Mouse (Mus musculus): ENCODE measurements around the gene Cgas. TPM values are rescaled to one million over a fixed set of nuclear protein-coding genes. Genes with fewer than 3 reads are reported as not detected.
"Not testable (repeated sequence)": the region's sequence is repeated elsewhere in the genome, so short reads cannot be mapped to it uniquely, and the experiment has no call there.

The Cgas gene
- polyA plus RNA-seq, 1 experiment from 2014 or later, result 1.3 TPM

- 59% methylated on average over 1 of the region's 1 CpGs for WGBS
- not testable (repeated sequence) for ATAC-seq (ENCODE audit: low FRiP score, low read depth)
- H3K4me2 ChIP-seq (replicated peaks), result peak overlapping the region; percentile 24; the same call in 1 of the 2 replicates
Measured at GRCm38 (mm10) chr9:78478009-78478605, 35.1 kb upstream of the Cgas start.

GRCm38 (mm10) chr9:78477021-78477551 is 34.0 kb upstream of the Cgas start:
- WGBS, result 3% methylated on average over 5 of the region's 5 CpGs
- ATAC-seq (ENCODE audit: low FRiP score, low read depth), result no peak
- H3K27ac ChIP-seq, result no peak overlapping the region
- H3K4me2 ChIP-seq (replicated peaks), result no peak overlapping the region
- no peaks in the 10 kb centered on the region for H3K9me3 ChIP-seq
- H3K36me3 ChIP-seq, result peaks cover 50% of the 10 kb centered on the region
- peaks cover 5% of the 10 kb centered on the region; the same call in 1 of the 2 replicates for H3K4me1 ChIP-seq
- no peak overlapping the region for H3K9ac ChIP-seq
- H3K4me3 ChIP-seq, result no peak overlapping the region
- no peaks in the 10 kb centered on the region for H3K27me3 ChIP-seq (replicated peaks)

More at GRCm38 (mm10) chr9:78478009-78478605, 35.1 kb upstream of the Cgas start:
- not testable (repeated sequence) for H3K9me3 ChIP-seq; H3K9ac ChIP-seq; H3K27me3 ChIP-seq (replicated peaks); H3K27ac ChIP-seq; H3K4me3 ChIP-seq
- H3K36me3 ChIP-seq, result peaks cover 43% of the 10 kb centered on the region
- peaks cover 12% of the 10 kb centered on the region for H3K4me1 ChIP-seq

GRCm38 (mm10) chr9:78476531-78477020 is 33.5 kb upstream of the Cgas start:
- peaks cover 5% of the 10 kb centered on the region; the same call in 1 of the 2 replicates for H3K4me1 ChIP-seq
- no peak overlapping the region for H3K4me2 ChIP-seq (replicated peaks)
- H3K27me3 ChIP-seq (replicated peaks), result no peaks in the 10 kb centered on the region
- no peak overlapping the region for H3K9ac ChIP-seq
- no peaks in the 10 kb centered on the region for H3K9me3 ChIP-seq
- WGBS, result 11% methylated on average over 1 of the region's 1 CpGs
- no peak overlapping the region for H3K27ac ChIP-seq
- peaks cover 50% of the 10 kb centered on the region for H3K36me3 ChIP-seq
- no peak for ATAC-seq (ENCODE audit: low FRiP score, low read depth)
- no peak overlapping the region for H3K4me3 ChIP-seq

GRCm38 (mm10) chr9:78475873-78476272 is 32.8 kb upstream of the Cgas start:
- no peak overlapping the region for H3K4me2 ChIP-seq (replicated peaks)
- H3K9ac ChIP-seq, result no peak overlapping the region
- no peak for ATAC-seq (ENCODE audit: low FRiP score, low read depth)
- peaks cover 5% of the 10 kb centered on the region; the same call in 1 of the 2 replicates for H3K4me1 ChIP-seq
- H3K4me3 ChIP-seq, result no peak overlapping the region
- H3K9me3 ChIP-seq, result no peaks in the 10 kb centered on the region
- 87% methylated on average over 4 of the region's 4 CpGs for WGBS
- H3K27me3 ChIP-seq (replicated peaks), result no peaks in the 10 kb centered on the region
- H3K36me3 ChIP-seq, result peaks cover 50% of the 10 kb centered on the region
- H3K27ac ChIP-seq, result no peak overlapping the region

GRCm38 (mm10) chr9:78475383-78475780 is 32.3 kb upstream of the Cgas start:
- Histone ChIP-seq H3K4me3 (no peak overlapping the region), H3K27ac (no peak overlapping the region), H3K4me1 (peaks cover 5% of the 10 kb centered on the region; the same call in 1 of the 2 replicates), H3K9me3 (no peaks in the 10 kb centered on the region), H3K36me3 (peaks cover 55% of the 10 kb centered on the region), H3K9ac (no peak overlapping the region), H3K27me3 (replicated peaks) (no peaks in the 10 kb centered on the region), H3K4me2 (replicated peaks) (no peak overlapping the region)
- no peak for ATAC-seq (ENCODE audit: low FRiP score, low read depth)
- WGBS, result 91% methylated on average over 2 of the region's 2 CpGs

GRCm38 (mm10) chr9:78474771-78475382 is 31.8 kb upstream of the Cgas start:
- H3K27ac ChIP-seq, result no peak overlapping the region
- H3K9ac ChIP-seq, result no peak overlapping the region
- no peaks in the 10 kb centered on the region for H3K27me3 ChIP-seq (replicated peaks)
- H3K4me2 ChIP-seq (replicated peaks), result no peak overlapping the region
- no peak for ATAC-seq (ENCODE audit: low FRiP score, low read depth)
- H3K36me3 ChIP-seq, result peaks cover 58% of the 10 kb centered on the region
- H3K4me1 ChIP-seq, result peaks cover 5% of the 10 kb centered on the region; the same call in 1 of the 2 replicates
- no peak overlapping the region for H3K4me3 ChIP-seq
- no peaks in the 10 kb centered on the region for H3K9me3 ChIP-seq
- 88% methylated on average over 5 of the region's 5 CpGs for WGBS

- Histone ChIP-seq H3K4me3 (no peak overlapping the region), H3K36me3 (peaks cover 54% of the 10 kb centered on the region), H3K4me1 (peaks cover under 1% of the 10 kb centered on the region; the same call in 1 of the 2 replicates), H3K4me2 (replicated peaks) (no peak overlapping the region), H3K27ac (no peak overlapping the region), H3K9ac (no peak overlapping the region), H3K27me3 (replicated peaks) (no peaks in the 10 kb centered on the region), H3K9me3 (no peaks in the 10 kb centered on the region)
- no peak for ATAC-seq (ENCODE audit: low FRiP score, low read depth)
- WGBS, result 80% methylated on average over 2 of the region's 2 CpGs
Measured at GRCm38 (mm10) chr9:78474270-78474669, 31.2 kb upstream of the Cgas start.

GRCm38 (mm10) chr9:78473588-78473987 is 30.6 kb upstream of the Cgas start:
- no peak overlapping the region for H3K4me2 ChIP-seq (replicated peaks)
- peaks cover 56% of the 10 kb centered on the region for H3K36me3 ChIP-seq
- no peak for ATAC-seq (ENCODE audit: low FRiP score, low read depth)
- H3K27me3 ChIP-seq (replicated peaks), result no peaks in the 10 kb centered on the region
- H3K4me3 ChIP-seq, result no peak overlapping the region
- H3K9ac ChIP-seq, result no peak overlapping the region
- WGBS, result 71% methylated on average over 8 of the region's 8 CpGs
- no peak overlapping the region for H3K27ac ChIP-seq
- H3K9me3 ChIP-seq, result no peaks in the 10 kb centered on the region
- H3K4me1 ChIP-seq, result no peaks in the 10 kb centered on the region

- 92% methylated on average over 3 of the region's 3 CpGs for WGBS
- no peak overlapping the region for H3K4me3 ChIP-seq
- H3K27me3 ChIP-seq (replicated peaks), result no peaks in the 10 kb centered on the region
- H3K4me2 ChIP-seq (replicated peaks), result no peak overlapping the region
- no peak for ATAC-seq (ENCODE audit: low FRiP score, low read depth)
- peaks cover 68% of the 10 kb centered on the region for H3K36me3 ChIP-seq
- H3K9me3 ChIP-seq, result no peaks in the 10 kb centered on the region
- no peaks in the 10 kb centered on the region for H3K4me1 ChIP-seq
- H3K27ac ChIP-seq, result no peak overlapping the region
- H3K9ac ChIP-seq, result no peak overlapping the region
Measured at GRCm38 (mm10) chr9:78465725-78466124, 22.7 kb upstream of the Cgas start.

GRCm38 (mm10) chr9:78463337-78463736 is 20.3 kb upstream of the Cgas start:
- no peak overlapping the region for H3K4me2 ChIP-seq (replicated peaks)
- no peaks in the 10 kb centered on the region for H3K27me3 ChIP-seq (replicated peaks)
- no peak overlapping the region for H3K9ac ChIP-seq
- peaks cover 66% of the 10 kb centered on the region for H3K36me3 ChIP-seq
- no peak overlapping the region for H3K27ac ChIP-seq
- H3K9me3 ChIP-seq, result no peaks in the 10 kb centered on the region
- no peak overlapping the region for H3K4me3 ChIP-seq
- H3K4me1 ChIP-seq, result no peaks in the 10 kb centered on the region
- 93% methylated on average over 4 of the region's 4 CpGs for WGBS
- no peak for ATAC-seq (ENCODE audit: low FRiP score, low read depth)

- no peaks in the 10 kb centered on the region for H3K4me1 ChIP-seq
- no peak for ATAC-seq (ENCODE audit: low FRiP score, low read depth)
- H3K9ac ChIP-seq, result no peak overlapping the region
- H3K27ac ChIP-seq, result no peak overlapping the region
- H3K9me3 ChIP-seq, result no peaks in the 10 kb centered on the region
- no peak overlapping the region for H3K4me2 ChIP-seq (replicated peaks)
- WGBS, result 89% methylated on average over 8 of the region's 8 CpGs
- no peak overlapping the region for H3K4me3 ChIP-seq
- no peaks in the 10 kb centered on the region for H3K27me3 ChIP-seq (replicated peaks)
- peaks cover 53% of the 10 kb centered on the region for H3K36me3 ChIP-seq
Measured at GRCm38 (mm10) chr9:78457026-78457425, 14.0 kb upstream of the Cgas start.

- H3K4me2 ChIP-seq (replicated peaks), result no peak overlapping the region
- H3K9ac ChIP-seq, result no peak overlapping the region
- ATAC-seq (ENCODE audit: low FRiP score, low read depth), result no peak
- peaks cover 9% of the 10 kb centered on the region for H3K4me1 ChIP-seq
- WGBS, result 93% methylated on average over 4 of the region's 4 CpGs
- H3K4me3 ChIP-seq, result no peak overlapping the region
- H3K36me3 ChIP-seq, result peaks cover 25% of the 10 kb centered on the region
- H3K27me3 ChIP-seq (replicated peaks), result no peaks in the 10 kb centered on the region; the same call in 1 of the 2 replicates
- no peak overlapping the region for H3K27ac ChIP-seq
- H3K9me3 ChIP-seq, result no peaks in the 10 kb centered on the region
Measured at GRCm38 (mm10) chr9:78451382-78451781, 8.3 kb upstream of the Cgas start.

All from neural tube, embryonic 12.5 days (tissue).